Mouse (Mus musculus): Measurements from ENCODE around the gene Antxr1.

The Antxr1 gene

GRCm38 (mm10) chr6:87335091-87335934 is at the start of gene Antxr1:
Antxr1 (minus strand) TSS chr6:87335821.
- peak; percentile 42 for DNase-seq

- DNase-seq: peak; percentile 31
Measured at GRCm38 (mm10) chr6:87384761-87385160, 49.1 kb upstream of the Antxr1 start.

DNA sequence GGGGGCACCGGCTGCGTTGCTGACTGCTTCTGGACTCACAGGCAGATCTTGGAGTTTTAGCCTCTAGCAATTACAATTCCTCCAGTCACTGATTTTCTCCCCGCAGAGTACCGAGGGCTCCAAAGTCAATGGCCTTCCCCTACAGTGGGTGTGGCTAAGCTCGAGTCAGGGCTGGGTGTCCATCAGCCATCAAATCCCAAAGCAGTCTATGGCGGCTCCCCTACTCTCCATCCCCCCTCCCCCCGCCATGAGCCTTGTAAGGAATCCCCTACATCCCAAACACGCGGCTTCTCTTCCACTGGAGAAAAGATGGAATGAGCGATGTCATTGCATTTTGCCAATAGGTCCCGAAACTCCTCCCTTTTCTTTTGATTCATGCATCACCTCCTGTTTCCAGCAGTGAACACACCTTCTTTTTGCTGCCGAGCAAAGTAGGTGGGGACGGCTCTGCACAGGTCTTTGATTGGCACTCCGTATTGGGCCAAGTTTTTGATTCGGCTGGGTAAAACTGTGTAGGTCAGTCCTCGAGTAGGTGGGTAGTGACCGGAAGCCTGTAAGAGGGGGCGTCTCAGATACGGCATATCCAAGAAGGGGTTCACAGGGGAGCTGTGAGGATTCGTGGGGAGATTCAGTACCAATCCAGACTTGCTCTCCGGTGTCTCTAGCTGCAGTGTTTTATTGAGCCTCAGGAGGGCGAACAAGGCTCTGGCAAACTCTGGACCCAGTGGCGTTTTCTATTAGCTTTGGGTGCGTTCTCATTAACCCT is 48.5 kb upstream of the Antxr1 start:
- DNase-seq: peak; percentile 16

GRCm38 (mm10) chr6:87373057-87373456 is 37.4 kb upstream of the Antxr1 start, which contains the start of gene Gkn2:
Gkn2 (plus strand) TSS chr6:87373357.
- DNase-seq: no peak

DNA sequence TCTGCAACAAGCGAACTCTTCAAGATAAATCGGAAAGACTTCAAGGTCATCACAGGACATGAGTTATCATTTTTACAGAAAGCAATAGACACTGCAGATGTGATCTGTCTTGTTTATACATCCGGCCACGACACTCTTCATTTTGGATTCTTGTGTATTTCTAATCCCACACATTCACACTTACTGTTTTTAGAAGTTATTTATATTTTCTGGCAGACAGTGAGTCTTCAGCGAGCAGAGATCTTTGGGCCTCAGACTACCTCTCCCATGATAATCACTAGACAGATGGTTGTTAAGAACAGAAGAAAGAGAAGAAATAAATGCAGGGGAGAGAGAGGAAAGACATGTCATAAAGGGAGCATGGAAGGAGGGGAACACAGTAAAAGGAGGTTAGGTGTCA is 33.6 kb upstream of the Antxr1 start:
- DNase-seq: peak; percentile 12

DNA sequence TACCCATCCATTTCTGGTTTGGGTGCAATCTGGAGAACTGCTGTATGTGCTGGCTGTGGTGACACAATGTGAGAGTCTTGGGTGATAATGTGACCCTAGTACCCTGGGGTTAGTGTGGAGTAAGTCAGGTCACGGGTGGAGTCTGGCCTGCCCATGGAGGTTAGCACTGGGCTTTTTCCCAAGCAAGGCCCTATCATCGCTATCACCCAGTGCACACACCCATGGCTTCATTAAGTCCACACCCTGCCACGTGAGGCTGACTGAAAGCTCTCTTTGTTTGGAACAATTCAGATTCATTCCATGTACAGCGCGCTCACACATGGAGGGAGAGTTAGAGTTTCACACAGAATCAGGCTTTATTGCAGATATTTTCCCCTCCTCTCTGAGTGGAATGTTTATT is 18.8 kb upstream of the Antxr1 start:
- peak; percentile 14 for DNase-seq

DNA sequence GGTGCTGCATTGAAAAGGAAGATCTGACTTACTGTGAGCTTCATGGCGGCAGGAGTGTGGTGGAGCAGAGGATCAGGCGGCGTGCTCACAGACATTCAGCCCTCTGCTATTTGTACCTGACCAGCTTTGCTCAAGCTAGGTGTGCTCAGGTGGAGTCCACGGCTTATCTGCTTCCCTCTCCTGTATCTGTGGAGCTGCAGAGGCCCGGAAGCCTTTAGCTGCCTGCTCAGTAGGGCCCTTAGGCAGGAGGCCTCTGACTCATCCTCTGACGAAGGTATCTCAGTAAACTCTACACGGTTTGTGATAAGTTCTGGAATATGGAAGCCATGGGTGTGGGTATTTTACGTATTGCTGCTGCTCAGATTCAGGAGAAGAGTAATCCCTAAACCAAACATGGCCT is 15.2 kb upstream of the Antxr1 start, which contains the start of gene Gkn1:
Gene Gkn1, minus strand, starts transcription at position 114 of the 400 bp plus-strand sequence.
- no peak for DNase-seq

DNA sequence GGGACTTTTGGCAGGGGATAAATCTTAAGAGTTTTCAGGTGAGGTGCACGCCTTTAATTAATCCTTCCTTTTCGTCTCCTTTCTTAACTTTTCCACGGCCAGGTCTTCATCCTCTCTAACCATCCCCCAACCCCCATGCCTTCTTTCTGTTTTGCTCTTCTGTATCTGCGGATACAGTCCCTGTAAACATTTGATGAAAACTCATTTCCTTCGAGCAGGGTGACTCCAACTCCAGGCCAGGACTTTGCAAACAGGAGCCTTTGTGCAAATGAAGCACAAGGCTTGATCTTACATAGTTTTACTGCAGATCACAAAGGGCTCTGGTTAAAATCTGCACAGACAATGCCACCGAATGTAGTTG is 294 bp upstream of the Antxr1 start:
- no peak for DNase-seq

DNA sequence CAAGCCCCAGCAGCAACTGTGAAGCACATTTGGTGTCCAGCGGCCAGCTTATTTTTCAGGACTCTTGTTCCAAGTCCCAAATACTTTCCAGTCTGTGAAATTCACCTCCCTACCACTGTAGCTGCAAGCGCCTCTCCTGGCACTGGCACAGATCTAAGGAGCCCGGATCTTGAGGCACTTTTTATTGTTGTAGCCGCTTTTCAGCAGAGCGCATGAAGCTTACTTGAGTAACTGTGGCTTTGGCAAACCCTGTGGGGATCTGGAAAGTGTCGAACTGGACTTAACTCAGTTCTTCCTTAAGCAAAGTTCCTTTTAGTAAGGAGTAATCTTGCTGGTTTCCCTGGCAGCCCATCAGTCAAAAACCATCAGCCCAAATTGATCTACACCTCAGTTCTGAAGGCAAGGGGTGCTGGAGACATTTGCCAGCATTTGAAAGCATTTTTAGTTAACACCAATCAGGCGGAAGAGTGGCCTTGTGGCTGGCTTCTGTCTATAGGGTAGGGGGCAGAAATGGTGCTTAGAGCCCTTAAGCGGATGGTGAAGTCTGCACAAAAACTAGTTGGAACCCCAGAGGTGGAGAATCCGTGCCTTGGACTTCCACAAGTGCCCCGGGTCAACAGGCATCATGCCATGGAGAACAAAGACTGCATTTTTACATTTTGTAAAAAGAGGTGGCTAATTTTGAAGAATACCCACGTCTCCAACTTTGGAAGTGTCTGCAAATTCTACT is 1.1 kb downstream of the Antxr1 start:
- DNase-seq: peak; percentile 66

- no peak for DNase-seq
Measured at GRCm38 (mm10) chr6:87332380-87332779, 3.2 kb downstream of the Antxr1 start.

GRCm38 (mm10) chr6:87328265-87329173 is 7.1 kb downstream of the Antxr1 start:
- peak; percentile 51 for DNase-seq

DNA sequence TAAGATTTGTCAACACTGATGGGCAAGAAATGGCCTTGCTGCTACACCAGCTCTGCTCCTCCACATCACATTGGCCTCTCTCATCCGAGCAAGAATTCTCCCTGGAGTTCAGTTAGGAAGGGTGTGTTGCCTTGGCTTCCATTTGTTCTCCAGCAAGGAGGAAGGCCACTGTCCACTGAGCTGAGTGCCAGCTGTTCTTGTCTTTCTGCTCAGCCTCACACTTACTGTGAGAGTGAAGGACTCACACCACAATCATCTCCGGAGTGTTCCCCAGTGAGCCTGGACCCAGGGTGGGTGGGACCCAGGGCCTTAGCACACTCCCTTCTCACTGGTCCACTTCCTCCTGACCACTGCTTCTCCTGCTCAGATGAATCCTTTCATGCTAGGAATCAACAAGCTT is 8.7 kb downstream of the Antxr1 start:
- DNase-seq: no peak

GRCm38 (mm10) chr6:87323381-87323780 is 12.2 kb downstream of the Antxr1 start:
- peak; percentile 30 for DNase-seq

GRCm38 (mm10) chr6:87318651-87319050 is 17.0 kb downstream of the Antxr1 start:
- DNase-seq: no peak

DNA sequence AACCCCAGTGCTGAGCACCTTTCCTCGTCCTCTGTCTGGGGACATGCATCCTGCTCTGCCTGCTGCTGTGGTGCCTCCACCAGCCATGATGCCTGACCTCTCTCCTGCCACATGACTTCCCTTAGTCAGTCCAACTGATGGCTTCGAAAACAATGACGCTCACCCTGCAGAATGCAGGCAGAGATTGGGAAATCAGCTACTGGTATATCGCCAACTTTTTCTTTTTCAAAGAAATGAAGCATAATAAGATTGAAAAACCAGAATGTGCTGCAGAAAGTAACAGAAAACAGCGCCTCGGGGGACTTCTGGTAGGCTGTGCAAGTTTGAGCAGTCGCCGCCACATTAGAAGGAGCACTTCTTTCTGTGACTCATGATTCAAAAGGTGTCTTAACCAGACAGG is 18.7 kb downstream of the Antxr1 start:
- no peak for DNase-seq

DNA sequence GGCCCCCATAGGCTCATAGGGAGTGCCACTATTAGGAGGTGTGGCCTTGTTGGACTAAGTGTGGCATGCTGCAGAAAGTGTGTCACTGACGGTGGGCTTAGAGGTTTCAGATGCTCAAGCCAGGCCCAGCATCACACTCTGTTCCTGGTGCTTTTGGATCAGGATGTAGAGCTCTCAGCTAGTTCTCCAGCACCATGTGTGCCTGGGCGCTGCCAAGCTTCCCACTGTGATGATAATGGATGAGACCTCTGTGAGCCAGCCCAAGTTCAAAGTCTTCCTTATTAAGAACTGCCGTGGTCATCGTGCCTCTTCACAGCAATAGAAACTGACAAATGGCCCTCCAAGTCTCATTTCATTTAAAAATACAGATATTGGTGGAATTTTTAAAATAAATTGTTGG is 22.9 kb downstream of the Antxr1 start:
- DNase-seq: no peak

- DNase-seq: no peak
Measured at GRCm38 (mm10) chr6:87304486-87304885, 31.1 kb downstream of the Antxr1 start.

GRCm38 (mm10) chr6:87302746-87303145 is 32.9 kb downstream of the Antxr1 start:
- DNase-seq: no peak

DNA sequence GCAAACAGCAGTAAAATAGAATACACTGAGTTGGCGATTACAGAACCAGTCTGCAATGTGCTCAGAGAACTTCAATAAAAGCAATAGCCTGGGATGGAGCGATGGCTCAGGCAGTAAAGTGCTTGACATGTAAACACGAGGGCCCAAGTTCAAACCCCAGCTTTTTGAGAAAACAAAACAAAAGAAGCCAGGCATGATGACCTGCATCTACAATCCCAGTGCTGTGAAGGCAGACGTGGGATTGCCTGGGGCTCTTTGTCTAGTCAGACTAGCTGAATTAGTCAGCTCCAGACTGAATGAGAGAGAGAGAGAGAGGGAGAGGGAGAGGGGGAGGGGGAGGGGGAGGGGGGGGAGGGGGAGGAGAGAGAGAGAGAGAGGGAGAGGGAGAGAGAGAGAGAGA is 33.6 kb downstream of the Antxr1 start:
- no peak for DNase-seq

- no peak for DNase-seq
Measured at GRCm38 (mm10) chr6:87294904-87295303, 40.7 kb downstream of the Antxr1 start.

- DNase-seq: no peak
Measured at GRCm38 (mm10) chr6:87292911-87293851, 42.4 kb downstream of the Antxr1 start.

All from right cerebral cortex, adult 18-20 months (tissue).